Mouse (Mus musculus) heart, adult 2 months (tissue): ENCODE measurements around the gene Catsperg1.
"Not testable (repeated sequence)": the region's sequence is repeated elsewhere in the genome, so short reads cannot be mapped to it uniquely, and the experiment has no call there.

Source experiments
- CTCF ChIP-seq: fragments of 200-600 bp; IDR thresholded peaks from 2 replicates; pipeline ENCODE4 v1.8.1; 2022; ENCODE audit warnings: antibody characterized with exemption, mild to moderate bottlenecking, moderate library complexity
- EP300 ChIP-seq: fragments of 200-500 bp; IDR thresholded peaks from 2 replicates; pipeline ENCODE4 v1.6.1; 2011; ENCODE audit warnings: low read depth, low read length, control low read depth; ENCODE audit not compliant: insufficient read depth

GRCm38 (mm10) chr7:29181323-29181722, 32.5 kb downstream of the Catsperg1 start:
- TF ChIP-seq EP300, CTCF: not testable (repeated sequence)
